Mouse (Mus musculus) stomach, embryonic 14.5 days (tissue): ENCODE measurements at regions not wholly inside any gene's neighbourhood (a gene's known extent, or its start where the extent isn't known, plus 50 kb on each side); places are given as distances from the start of the nearest gene placed in this dataset.

ENCODE experiments used
- ATAC-seq: fragments of 200-750 bp; cut with Nextera tagmentation; 2 replicates; pipeline ENCODE4 v1.8.0; 2017; ENCODE audit warnings: low read depth, moderate TSS enrichment; ENCODE audit not compliant: insufficient number of reproducible peaks, insufficient read depth, low FRiP score
- H3K27ac ChIP-seq: fragments of 300-500 bp; sonication (generic); 2 replicates; pipeline ENCODE4 v1.5.1; 2014; ENCODE audit warnings: mild to moderate bottlenecking, low read length, moderate library complexity, mixed read lengths
- H3K27me3 ChIP-seq: fragments of 300-500 bp; sonication (generic); 2 replicates; pipeline ENCODE4 v1.6.1; 2014; ENCODE audit warnings: low read length, control low read depth, mixed read lengths; ENCODE audit not compliant: control insufficient read depth, insufficient read depth
- H3K36me3 ChIP-seq: fragments of 300-500 bp; sonication (generic); 2 replicates; pipeline ENCODE4 v1.6.1; 2014; ENCODE audit warnings: mild to moderate bottlenecking, control low read depth, low read length, moderate library complexity, mixed read lengths; ENCODE audit not compliant: control insufficient read depth, insufficient read depth
- H3K4me1 ChIP-seq: fragments of 300-500 bp; sonication (generic); 2 replicates; pipeline ENCODE4 v1.6.1; 2014; ENCODE audit warnings: low read length, control low read depth, mixed read lengths; ENCODE audit not compliant: control insufficient read depth, insufficient read depth
- H3K4me2 ChIP-seq: fragments of 300-500 bp; sonication (generic); replicated peaks from 2 replicates; pipeline ENCODE4 v1.6.1; 2014; ENCODE audit warnings: low read depth, low read length, control low read depth
- H3K4me3 ChIP-seq: fragments of 300-500 bp; sonication (generic); 2 replicates; pipeline ENCODE4 v1.5.1; 2014; ENCODE audit warnings: low read depth, low read length, control low read depth
- H3K9ac ChIP-seq: fragments of 300-500 bp; sonication (generic); replicated peaks from 2 replicates; pipeline ENCODE4 v1.6.1; 2014; ENCODE audit warnings: low read depth, mild to moderate bottlenecking, control low read depth, low read length, moderate library complexity, mixed read lengths
- H3K9me3 ChIP-seq: fragments of 300-500 bp; sonication (generic); 2 replicates; pipeline ENCODE4 v1.6.1; 2016; ENCODE audit warnings: low read depth, low read length, control low read depth; ENCODE audit not compliant: control insufficient read depth
- WGBS: fragments of 180-500 bp; shearing (Covaris S2); extraction: QIAGEN DNeasy Blood & Tissue Kit; methylation state at CpG from one replicate; pipeline ENCODE4 v1.1.7; 2014; 5-methylcytosine and 5-hydroxymethylcytosine counted together

GRCm38 (mm10) chr2:169191974-169192373 is 236.6 kb upstream of the Zfp64 start:
- no peaks in the 10 kb centered on the region for H3K27me3 ChIP-seq
- H3K9ac ChIP-seq, result no peak overlapping the region
- no peak for ATAC-seq
- no peak overlapping the region for H3K27ac ChIP-seq
- H3K4me1 ChIP-seq, result no peaks in the 10 kb centered on the region
- H3K9me3 ChIP-seq, result no peaks in the 10 kb centered on the region
- 80% methylated on average over 7 of the region's 7 CpGs for WGBS
- H3K36me3 ChIP-seq, result no peaks in the 10 kb centered on the region
- H3K4me2 ChIP-seq, result no peak overlapping the region
- H3K4me3 ChIP-seq, result no peak overlapping the region

GRCm38 (mm10) chr2:169191465-169191864 is 236.1 kb upstream of the Zfp64 start:
- WGBS, result 32% methylated on average over 10 of the region's 10 CpGs
- ATAC-seq, result no peak
- Histone ChIP-seq H3K9ac (no peak overlapping the region), H3K4me1 (no peaks in the 10 kb centered on the region), H3K4me2 (no peak overlapping the region), H3K27me3 (no peaks in the 10 kb centered on the region), H3K27ac (no peak overlapping the region), H3K9me3 (no peaks in the 10 kb centered on the region), H3K4me3 (no peak overlapping the region), H3K36me3 (no peaks in the 10 kb centered on the region)

DNA sequence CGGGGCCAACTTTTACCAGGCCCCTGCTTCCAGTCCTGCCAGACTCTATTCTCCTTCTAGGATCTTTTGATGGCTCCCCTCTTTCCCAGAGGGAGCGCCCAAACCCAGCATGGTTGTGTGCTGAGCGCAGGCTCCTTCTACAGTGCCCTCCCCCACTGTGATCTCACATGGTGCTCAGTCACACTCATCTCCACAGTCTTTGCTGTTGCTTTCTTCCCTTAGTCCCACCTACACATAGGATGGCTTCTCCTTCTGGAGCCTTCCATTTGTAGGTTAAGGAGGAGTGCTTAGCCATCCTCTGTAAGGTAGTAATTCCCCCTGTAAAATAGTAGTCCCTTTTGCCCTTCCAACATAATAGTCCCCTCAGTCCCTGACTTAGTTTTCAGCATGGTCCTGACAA is 222.2 kb upstream of the Zfp64 start:
- Histone ChIP-seq H3K9ac (no peak overlapping the region), H3K27me3 (no peaks in the 10 kb centered on the region), H3K4me1 (no peaks in the 10 kb centered on the region), H3K9me3 (no peaks in the 10 kb centered on the region), H3K27ac (no peak overlapping the region), H3K36me3 (no peaks in the 10 kb centered on the region), H3K4me3 (no peak overlapping the region), H3K4me2 (no peak overlapping the region)
- no peak for ATAC-seq
- 93% methylated on average over 3 of the region's 3 CpGs for WGBS

DNA sequence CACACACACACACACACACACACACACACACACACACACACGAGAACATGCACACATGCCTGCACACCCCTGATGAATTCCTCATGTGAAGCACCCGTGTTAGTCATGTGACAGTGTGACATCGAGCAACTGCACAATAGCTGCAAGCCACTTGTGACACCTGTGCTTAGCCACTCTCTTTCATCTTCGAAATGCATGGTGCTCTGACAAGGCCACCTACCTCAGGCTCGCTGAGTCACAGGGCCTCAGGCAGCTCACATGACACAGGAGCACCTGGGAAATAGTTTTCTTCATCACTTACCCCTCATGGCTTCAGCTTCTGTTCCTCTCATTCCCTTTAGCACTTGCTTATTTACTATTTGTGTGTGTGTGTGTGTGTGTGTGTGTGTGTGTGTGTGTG is 213.4 kb upstream of the Zfp64 start:
- Histone ChIP-seq H3K36me3 (no peaks in the 10 kb centered on the region), H3K4me1 (no peaks in the 10 kb centered on the region), H3K9ac (no peak overlapping the region), H3K27ac (no peak overlapping the region), H3K4me3 (no peak overlapping the region), H3K27me3 (no peaks in the 10 kb centered on the region), H3K9me3 (no peaks in the 10 kb centered on the region), H3K4me2 (no peak overlapping the region)
- ATAC-seq, result no peak
- 73% methylated on average over 5 of the region's 5 CpGs for WGBS

DNA sequence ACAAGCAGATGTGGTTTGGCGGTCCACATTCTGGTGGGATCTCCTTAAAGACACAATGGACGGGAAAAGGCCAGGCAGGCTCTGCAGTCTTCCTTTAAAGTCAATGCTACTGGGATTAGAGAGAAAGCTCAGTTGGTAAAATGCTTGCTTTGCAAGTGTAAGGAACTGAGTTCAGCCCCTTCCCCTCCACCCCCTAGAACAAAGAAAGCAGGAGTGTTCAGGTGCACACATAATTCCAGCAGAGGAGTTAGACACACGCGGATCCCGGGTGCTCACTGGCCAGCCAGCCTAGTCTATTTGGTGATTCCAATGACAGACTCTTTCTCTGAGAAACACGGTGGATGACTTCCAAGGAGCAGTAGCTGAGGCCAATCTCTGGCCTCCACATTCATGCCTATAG is 213.0 kb upstream of the Zfp64 start:
- Histone ChIP-seq H3K4me3 (no peak overlapping the region), H3K27ac (no peak overlapping the region), H3K4me1 (no peaks in the 10 kb centered on the region), H3K9ac (no peak overlapping the region), H3K36me3 (no peaks in the 10 kb centered on the region), H3K27me3 (no peaks in the 10 kb centered on the region), H3K9me3 (no peaks in the 10 kb centered on the region), H3K4me2 (no peak overlapping the region)
- WGBS, result 75% methylated on average over 6 of the region's 6 CpGs
- ATAC-seq, result no peak

DNA sequence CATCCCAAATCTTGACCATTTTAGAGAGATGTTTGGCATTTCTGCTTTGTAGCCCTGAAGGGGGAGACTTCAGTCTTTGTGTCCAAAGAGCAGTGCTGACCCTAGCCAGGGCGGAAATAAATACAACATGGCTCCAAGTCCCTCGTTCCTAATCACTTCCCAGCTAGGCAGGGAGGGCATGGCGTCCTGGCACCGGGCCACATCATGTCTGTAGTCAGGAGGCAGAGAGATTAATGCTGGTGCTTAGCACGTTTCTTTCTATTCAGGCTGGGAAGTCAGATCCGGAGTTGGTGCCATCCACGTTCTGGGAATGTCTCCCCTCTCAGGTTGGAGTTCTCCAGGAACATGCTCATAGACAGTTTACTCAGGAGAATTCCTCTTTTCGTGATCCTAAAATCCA is 206.3 kb upstream of the Zfp64 start:
- Histone ChIP-seq H3K36me3 (no peaks in the 10 kb centered on the region), H3K4me2 (no peak overlapping the region), H3K27ac (no peak overlapping the region), H3K9me3 (no peaks in the 10 kb centered on the region), H3K9ac (no peak overlapping the region), H3K27me3 (no peaks in the 10 kb centered on the region), H3K4me1 (no peaks in the 10 kb centered on the region), H3K4me3 (no peak overlapping the region)
- ATAC-seq, result no peak
- 64% methylated on average over 8 of the region's 8 CpGs for WGBS

- no peaks in the 10 kb centered on the region for H3K9me3 ChIP-seq
- no peaks in the 10 kb centered on the region for H3K36me3 ChIP-seq
- H3K4me3 ChIP-seq, result no peak overlapping the region
- no peaks in the 10 kb centered on the region for H3K4me1 ChIP-seq
- WGBS, result 40% methylated on average over 11 of the region's 11 CpGs
- no peak for ATAC-seq
- no peaks in the 10 kb centered on the region for H3K27me3 ChIP-seq
- peak overlapping the region; percentile 18; the same call in 1 of the 2 replicates for H3K4me2 ChIP-seq
- H3K9ac ChIP-seq, result no peak overlapping the region
- H3K27ac ChIP-seq, result no peak overlapping the region
Observed at GRCm38 (mm10) chr2:169158760-169159159, 203.4 kb upstream of the Zfp64 start.

DNA sequence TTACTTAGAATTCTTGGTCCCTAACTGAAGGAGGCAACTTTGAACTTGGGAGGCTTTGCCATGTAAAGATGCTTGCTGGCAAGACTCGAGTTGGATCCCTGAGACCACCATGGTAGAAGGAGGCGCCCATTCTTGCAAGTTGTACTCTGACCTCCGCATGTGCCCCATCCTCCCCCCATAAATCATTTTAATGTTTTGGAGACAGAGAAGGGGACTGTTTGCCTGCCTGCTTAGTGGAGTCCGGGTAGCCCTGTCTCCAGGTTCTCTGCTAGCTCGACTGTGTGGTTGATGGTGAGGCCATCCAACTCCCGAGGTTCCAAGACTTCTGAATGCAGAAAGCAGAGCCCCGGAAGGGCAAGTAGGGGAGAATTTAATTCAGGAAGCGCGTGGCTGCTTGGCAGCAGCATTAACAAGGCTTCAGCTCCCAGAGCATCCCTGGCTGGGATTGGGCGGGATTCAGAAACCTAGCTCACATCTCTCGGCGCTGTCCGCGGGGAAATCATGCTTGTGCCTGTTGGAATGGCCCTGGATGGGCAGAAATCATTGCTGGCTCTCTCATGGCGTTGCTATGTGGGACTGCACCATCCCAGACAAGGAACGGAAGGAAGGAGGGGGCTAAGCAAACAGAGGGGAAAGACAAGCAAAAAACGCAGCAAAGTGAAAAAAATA is 202.8 kb upstream of the Zfp64 start:
- no peak overlapping the region for H3K27ac ChIP-seq
- ATAC-seq, result no peak
- H3K4me2 ChIP-seq, result peak overlapping the region; percentile 18; the same call in 1 of the 2 replicates
- 26% methylated on average over 17 of the region's 17 CpGs for WGBS
- no peaks in the 10 kb centered on the region for H3K4me1 ChIP-seq
- H3K9me3 ChIP-seq, result no peaks in the 10 kb centered on the region
- no peaks in the 10 kb centered on the region for H3K27me3 ChIP-seq
- no peak overlapping the region for H3K4me3 ChIP-seq
- H3K36me3 ChIP-seq, result no peaks in the 10 kb centered on the region
- no peak overlapping the region for H3K9ac ChIP-seq

DNA sequence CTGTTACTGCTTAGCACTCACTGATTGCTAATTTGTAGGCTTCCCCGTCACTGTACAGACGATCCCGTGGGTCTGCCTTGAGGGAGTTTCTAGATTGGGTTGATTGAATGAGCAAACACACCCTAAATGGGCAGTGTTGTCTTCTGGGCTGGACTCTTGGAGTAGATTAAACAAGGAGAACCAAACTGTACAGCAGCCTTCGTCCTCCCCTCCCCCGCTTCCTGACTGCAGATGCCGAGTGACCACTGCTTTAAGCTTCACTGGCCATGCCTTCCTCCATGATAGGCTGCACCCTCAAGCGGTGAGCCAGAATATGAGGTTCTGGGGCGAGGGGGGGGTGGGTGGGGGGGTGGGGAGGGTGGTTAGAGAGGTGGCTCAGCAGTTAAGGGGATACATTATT is 201.5 kb upstream of the Zfp64 start:
- Histone ChIP-seq H3K9ac (no peak overlapping the region), H3K4me2 (no peak overlapping the region), H3K9me3 (no peaks in the 10 kb centered on the region), H3K27me3 (no peaks in the 10 kb centered on the region), H3K36me3 (no peaks in the 10 kb centered on the region), H3K4me3 (no peak overlapping the region), H3K27ac (no peak overlapping the region), H3K4me1 (no peaks in the 10 kb centered on the region)
- 47% methylated on average over 8 of the region's 8 CpGs for WGBS
- ATAC-seq, result no peak
